Mouse (Mus musculus) C2C12 (cell line): ENCODE results near the gene Tnrc6c. TPM values are rescaled to one million over a fixed set of nuclear protein-coding genes. Genes with fewer than 3 reads are reported as not detected.

Experiments used
- H3K27me3 ChIP-seq: one replicate; pipeline ENCODE4 v1.6.1; 2011; ENCODE audit not compliant: control insufficient read depth, insufficient read depth, insufficient read length
- H3K36me3 ChIP-seq: one replicate; pipeline ENCODE4 v1.6.1; 2011; ENCODE audit not compliant: control insufficient read depth, insufficient read depth
- H3K4me3 ChIP-seq: one replicate; pipeline ENCODE4 v1.5.1; 2011; ENCODE audit warnings: mild to moderate bottlenecking, control low read depth; ENCODE audit not compliant: poor library complexity, insufficient read depth, severe bottlenecking
- H3K79me2 ChIP-seq: one replicate; pipeline ENCODE4 v1.6.1; 2011; ENCODE audit not compliant: control insufficient read depth, insufficient read depth
- H3K79me3 ChIP-seq: one replicate; pipeline ENCODE4 v1.6.1; 2011; ENCODE audit warnings: low read depth, control low read depth
- H3ac ChIP-seq: one replicate; pipeline ENCODE3; 2011; ENCODE audit warnings: low read depth; ENCODE audit not compliant: control insufficient read depth, insufficient read length
- CEBPB ChIP-seq: IDR thresholded peaks from one replicate; pipeline ENCODE4 v1.6.1; 2011; ENCODE audit warnings: low read depth, mild to moderate bottlenecking, control low read depth, moderate library complexity
- CTCF ChIP-seq: IDR thresholded peaks from one replicate; pipeline ENCODE4 v1.5.1; 2011; ENCODE audit not compliant: control insufficient read depth, insufficient read depth, insufficient read length
- FOSL1 ChIP-seq: IDR thresholded peaks from one replicate; pipeline ENCODE4 v1.8.0; 2011; ENCODE audit warnings: mild to moderate bottlenecking, low read length; ENCODE audit not compliant: poor library complexity, insufficient read depth, severe bottlenecking
- MAX ChIP-seq: IDR thresholded peaks from one replicate; pipeline ENCODE4 v1.6.1; 2011; ENCODE audit warnings: mild to moderate bottlenecking, control low read depth
- MYOD1 ChIP-seq: IDR thresholded peaks from one replicate; pipeline ENCODE4 v1.6.1; 2011; ENCODE audit warnings: low read depth; ENCODE audit not compliant: control insufficient read depth, insufficient read length
- MYOG ChIP-seq: IDR thresholded peaks from one replicate; pipeline ENCODE4 v1.6.1; 2011; ENCODE audit not compliant: control insufficient read depth, insufficient read length; ENCODE audit errors: extremely low read depth
- USF1 ChIP-seq: IDR thresholded peaks from one replicate; pipeline ENCODE4 v1.6.1; 2011; ENCODE audit warnings: low read depth, mild to moderate bottlenecking, control low read depth, moderate library complexity
- polyA plus RNA-seq: library from polyadenylated mRNA; unstranded; fragments of >200 nt; fragmentation: generic; extraction: Trizol; gene quantifications from one replicate; pipeline ENCODE4 v1.2.1, GENCODE M21; 2012; ENCODE audit warnings: missing spikeins

The Tnrc6c gene
- polyA plus RNA-seq, 1 experiment, result 6.3 TPM

- TF ChIP-seq MAX (no peak), CEBPB (no peak), MYOG (no peak), USF1 (no peak), FOSL1 (no peak), CTCF (no peak), MYOD1 (no peak)
- Histone ChIP-seq H3ac (no peak overlapping the region), H3K27me3 (no peaks in the 10 kb centered on the region), H3K79me3 (no peaks in the 10 kb centered on the region), H3K79me2 (no peaks in the 10 kb centered on the region), H3K36me3 (no peaks in the 10 kb centered on the region), H3K4me3 (no peak overlapping the region)
Observed at GRCm38 (mm10) chr11:117639331-117639970, 14.6 kb upstream of the Tnrc6c start.

- H3K36me3 ChIP-seq, result no peaks in the 10 kb centered on the region
- no peak overlapping the region for H3ac ChIP-seq
- no peak overlapping the region for H3K4me3 ChIP-seq
- no peaks in the 10 kb centered on the region for H3K79me3 ChIP-seq
- TF ChIP-seq MAX (no peak), USF1 (no peak), CEBPB (no peak), FOSL1 (no peak), MYOD1 (no peak), CTCF (peak; percentile 12), MYOG (no peak)
- no peaks in the 10 kb centered on the region for H3K27me3 ChIP-seq
- H3K79me2 ChIP-seq, result no peaks in the 10 kb centered on the region
Observed at GRCm38 (mm10) chr11:117642181-117642580, 11.9 kb upstream of the Tnrc6c start.

- Histone ChIP-seq H3K36me3 (no peaks in the 10 kb centered on the region), H3K4me3 (no peak overlapping the region), H3K27me3 (peaks cover 6% of the 10 kb centered on the region), H3K79me2 (no peaks in the 10 kb centered on the region), H3K79me3 (no peaks in the 10 kb centered on the region), H3ac (no peak overlapping the region)
- TF ChIP-seq MYOD1, result no peak
- no peak for TF ChIP-seq MAX
- TF ChIP-seq CTCF, result no peak
- no peak for TF ChIP-seq MYOG
- TF ChIP-seq CEBPB, result no peak
- no peak for TF ChIP-seq USF1
- TF ChIP-seq FOSL1, result no peak
Observed at GRCm38 (mm10) chr11:117643240-117643639, 10.8 kb upstream of the Tnrc6c start.

GRCm38 (mm10) chr11:117646786-117647185 is 7.3 kb upstream of the Tnrc6c start:
- Histone ChIP-seq H3K4me3 (no peak overlapping the region), H3K27me3 (peaks cover 14% of the 10 kb centered on the region), H3K79me2 (no peaks in the 10 kb centered on the region), H3K36me3 (no peaks in the 10 kb centered on the region), H3K79me3 (no peaks in the 10 kb centered on the region), H3ac (no peak overlapping the region)
- no peak for TF ChIP-seq MAX
- no peak for TF ChIP-seq MYOG
- TF ChIP-seq USF1, result no peak
- TF ChIP-seq MYOD1, result no peak

- H3K36me3 ChIP-seq, result no peaks in the 10 kb centered on the region
- no peak overlapping the region for H3ac ChIP-seq
- no peak for TF ChIP-seq MYOG
- no peak for TF ChIP-seq MYOD1
- TF ChIP-seq CEBPB, result no peak
- TF ChIP-seq FOSL1, result no peak
- no peak for TF ChIP-seq CTCF
- no peak for TF ChIP-seq USF1
- no peak for TF ChIP-seq MAX
- peaks cover 14% of the 10 kb centered on the region for H3K27me3 ChIP-seq
- no peaks in the 10 kb centered on the region for H3K79me3 ChIP-seq
- no peaks in the 10 kb centered on the region for H3K79me2 ChIP-seq
- H3K4me3 ChIP-seq, result no peak overlapping the region
Observed at GRCm38 (mm10) chr11:117648005-117648404, 6.1 kb upstream of the Tnrc6c start.
